Mouse (Mus musculus) brain, embryonic 14.5 days (tissue): ENCODE data around the gene Ank2. TPM values are rescaled to one million over a fixed set of nuclear protein-coding genes. Genes with fewer than 3 reads are reported as not detected.

Experiments used
- DNase-seq: peaks from one replicate; pipeline ENCODE4 v3.0.0-alpha.2; 2011; ENCODE audit warnings: low read depth
- CTCF ChIP-seq: fragments of 200-500 bp; IDR thresholded peaks from 2 replicates; pipeline ENCODE4 v1.5.1; 2012; ENCODE audit warnings: inconsistent platforms, mild to moderate bottlenecking, moderate library complexity, borderline replicate concordance; ENCODE audit not compliant: insufficient read depth, insufficient read length; ENCODE audit errors: extremely low read depth
- POLR2A ChIP-seq: fragments of 200-500 bp; IDR thresholded peaks from 2 replicates; pipeline ENCODE4 v1.6.1; 2012; ENCODE audit warnings: mild to moderate bottlenecking, inconsistent platforms, borderline replicate concordance; ENCODE audit not compliant: poor library complexity, insufficient read depth, insufficient read length, severe bottlenecking; ENCODE audit errors: extremely low read depth
- polyA plus RNA-seq: library from polyadenylated mRNA; depleted of rRNA; stranded (reverse); fragments of >200 nt; gene quantifications from 2 replicates; pipeline ENCODE4 v1.2.3, GENCODE M21; 2012

Gene Ank2
- polyA plus RNA-seq, 1 experiment = 187 TPM

DNA sequence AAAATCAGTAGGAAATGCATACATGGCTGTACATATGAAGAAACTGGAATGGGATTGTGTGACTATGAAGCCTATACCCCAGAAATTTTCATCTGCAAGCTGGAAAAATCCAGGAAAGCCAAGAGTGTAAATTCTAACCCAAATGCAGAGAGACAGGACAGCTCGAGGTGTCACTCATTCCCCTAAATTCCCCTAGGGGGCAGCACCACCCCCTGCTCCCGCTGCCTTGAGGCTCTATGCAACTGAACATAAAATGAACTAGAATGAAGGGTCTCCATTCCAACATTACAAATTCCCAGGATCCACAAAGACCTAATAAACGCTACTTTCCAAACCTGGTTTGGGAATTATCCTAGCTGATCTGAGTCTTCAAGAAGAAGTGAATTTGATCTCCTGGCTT, 48.1 kb downstream of the Ank2 start:
- TF ChIP-seq POLR2A (no peak), CTCF (peak; percentile 89)
- peak; percentile 68 for DNase-seq

DNA sequence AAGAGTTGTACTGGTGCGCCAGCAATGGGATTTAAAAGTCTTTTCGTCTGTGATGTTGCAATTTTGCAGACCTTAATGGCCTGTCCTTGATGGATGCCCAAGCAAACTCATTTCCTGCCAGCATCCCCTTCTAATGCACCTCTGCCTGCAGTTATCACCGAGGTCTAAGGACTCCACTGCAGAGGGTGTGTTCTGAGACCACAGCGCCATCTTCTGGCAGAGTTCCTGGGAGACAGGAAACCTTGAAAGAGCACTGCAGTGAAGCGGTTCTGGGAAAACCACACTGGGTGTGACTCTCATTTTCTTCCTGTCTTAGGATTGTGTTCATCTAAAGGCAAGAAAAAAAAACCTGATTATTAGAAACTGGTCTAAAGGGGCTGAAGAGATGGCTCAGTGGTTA, 53.0 kb downstream of the Ank2 start:
- TF ChIP-seq POLR2A (no peak), CTCF (peak; percentile 72)
- DNase-seq = peak; percentile 86

DNA sequence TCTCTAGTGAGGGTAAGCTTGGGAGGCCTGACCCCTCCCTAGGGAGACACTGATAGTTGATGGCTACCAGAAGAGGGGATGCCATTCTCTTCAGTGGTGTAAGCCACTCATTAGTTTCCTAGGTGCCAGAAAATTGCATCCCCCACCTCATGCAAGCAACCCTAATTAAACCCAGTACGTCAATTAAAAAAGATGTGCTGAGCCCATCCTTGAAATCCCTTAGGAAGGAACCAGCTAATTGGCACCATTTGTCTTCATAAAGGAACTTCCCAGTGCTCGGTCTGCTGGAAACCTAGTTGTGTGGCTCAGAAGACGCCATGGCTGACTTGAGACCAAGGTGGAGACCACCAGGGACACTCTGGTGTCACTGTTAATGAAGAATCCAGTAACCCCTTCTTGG, 65.9 kb downstream of the Ank2 start:
- peak; percentile 84 for DNase-seq
- no peak for TF ChIP-seq POLR2A
- TF ChIP-seq CTCF = no peak

DNA sequence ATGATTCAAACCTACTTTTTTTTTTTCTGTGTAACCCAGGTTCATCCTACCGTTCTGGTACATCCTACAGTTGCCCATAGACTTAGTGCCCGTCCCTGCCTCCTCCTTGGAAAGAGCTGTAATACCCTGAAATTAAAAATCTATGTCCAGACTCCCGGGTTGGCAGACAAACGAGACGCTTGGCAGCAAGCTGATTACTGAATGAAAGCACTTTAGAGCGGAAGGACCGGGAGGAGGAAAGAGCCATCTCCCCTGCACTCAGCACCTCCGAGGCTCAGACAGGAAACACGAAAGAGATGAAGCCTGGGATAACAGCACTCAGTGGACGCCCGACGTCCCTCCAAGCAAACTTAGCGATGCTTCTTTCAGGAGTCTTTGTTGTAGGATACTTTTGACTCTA, 69.3 kb downstream of the Ank2 start:
- DNase-seq = peak; percentile 67
- no peak for TF ChIP-seq CTCF
- TF ChIP-seq POLR2A = no peak

DNA sequence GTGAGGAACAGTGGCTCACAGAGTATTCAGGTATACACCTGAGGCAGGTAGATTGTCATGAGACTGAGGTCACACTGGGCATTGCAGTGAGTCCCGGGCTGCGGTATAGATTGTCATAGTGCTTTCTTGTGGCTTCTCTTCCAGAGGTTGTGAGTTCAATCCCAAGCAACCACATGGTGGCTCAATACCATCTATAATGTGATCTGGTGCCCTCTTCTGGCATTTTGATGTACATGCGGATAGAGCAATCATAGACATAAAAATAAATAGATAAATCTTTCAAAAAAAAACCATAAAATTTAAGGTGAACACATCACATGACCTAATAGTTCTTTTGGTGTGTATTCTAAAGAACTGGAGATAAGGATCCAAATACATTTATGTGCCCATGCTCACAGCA, 70.6 kb downstream of the Ank2 start:
- DNase-seq = peak; percentile 20
- peak; percentile 24; the same call in 1 of the 2 replicates for TF ChIP-seq CTCF
- no peak for TF ChIP-seq POLR2A

DNA sequence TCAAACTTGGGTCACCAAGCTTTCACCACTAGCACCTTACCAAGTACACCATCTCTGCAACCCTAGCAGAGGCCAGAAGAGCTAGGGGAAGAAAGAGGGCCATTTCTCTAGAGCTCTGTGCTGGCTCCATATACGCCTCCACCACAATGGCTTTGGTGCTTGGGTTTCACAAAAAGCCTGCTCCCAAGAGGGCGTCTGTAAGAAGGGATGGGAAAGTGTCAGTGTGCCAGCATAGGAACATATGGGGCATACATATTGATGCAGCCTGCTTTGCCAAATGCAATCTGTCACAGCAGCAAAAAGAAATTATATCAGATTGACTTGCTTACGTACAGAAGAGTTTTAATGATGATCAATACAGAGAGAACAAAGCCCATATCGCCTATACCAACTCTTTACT, 82.2 kb downstream of the Ank2 start:
- no peak for TF ChIP-seq CTCF
- no peak for TF ChIP-seq POLR2A
- DNase-seq = peak; percentile 83

GRCm38 (mm10) chr3:127414438-127414837, 84.7 kb downstream of the Ank2 start:
- TF ChIP-seq POLR2A (no peak), CTCF (peak; percentile 25; the same call in 1 of the 2 replicates)
- no peak for DNase-seq

DNA sequence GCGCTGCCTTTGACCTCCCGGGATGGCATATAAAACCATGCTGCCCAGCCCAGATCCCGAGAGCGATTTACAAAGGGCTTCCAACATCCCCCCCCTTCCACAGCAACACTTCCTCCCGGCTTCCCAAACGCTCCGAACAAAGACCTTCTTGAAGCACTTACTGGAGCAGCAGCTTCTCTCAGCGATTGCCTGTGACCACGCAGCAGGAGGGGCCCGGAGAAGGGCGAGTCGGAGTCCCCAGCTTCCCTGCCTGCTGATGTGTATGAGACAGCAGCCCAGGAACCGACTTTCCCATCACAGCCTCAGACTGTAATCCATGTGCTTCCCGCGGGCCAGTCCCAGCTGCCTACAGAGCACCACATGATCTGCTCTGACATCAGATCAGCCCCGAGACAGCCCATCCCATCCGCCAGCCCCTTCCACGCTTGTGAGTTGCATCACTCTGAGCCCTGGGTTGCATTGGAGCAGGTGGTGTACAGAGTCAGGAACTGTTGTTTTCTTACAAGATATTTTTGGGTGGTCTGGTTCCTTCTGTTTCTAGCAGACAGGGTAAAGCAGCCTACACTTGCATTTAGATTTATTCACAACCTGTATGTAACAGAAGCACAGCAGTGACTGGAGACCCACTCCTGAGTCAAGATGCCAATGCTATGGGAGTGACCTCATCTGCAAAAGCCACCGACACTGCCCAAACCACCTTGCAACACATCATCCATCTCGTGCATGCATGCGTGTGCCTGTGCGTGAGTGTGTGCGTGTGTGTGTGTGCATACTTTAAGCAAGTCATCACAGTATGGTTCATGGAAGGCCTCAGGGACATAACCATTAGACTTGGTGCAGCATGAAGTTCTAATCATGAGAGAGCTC, 90.2 kb downstream of the Ank2 start:
- TF ChIP-seq POLR2A = peak; percentile 66; the same call in 1 of the 2 replicates
- no peak for TF ChIP-seq CTCF
- DNase-seq = peak; percentile 96

DNA sequence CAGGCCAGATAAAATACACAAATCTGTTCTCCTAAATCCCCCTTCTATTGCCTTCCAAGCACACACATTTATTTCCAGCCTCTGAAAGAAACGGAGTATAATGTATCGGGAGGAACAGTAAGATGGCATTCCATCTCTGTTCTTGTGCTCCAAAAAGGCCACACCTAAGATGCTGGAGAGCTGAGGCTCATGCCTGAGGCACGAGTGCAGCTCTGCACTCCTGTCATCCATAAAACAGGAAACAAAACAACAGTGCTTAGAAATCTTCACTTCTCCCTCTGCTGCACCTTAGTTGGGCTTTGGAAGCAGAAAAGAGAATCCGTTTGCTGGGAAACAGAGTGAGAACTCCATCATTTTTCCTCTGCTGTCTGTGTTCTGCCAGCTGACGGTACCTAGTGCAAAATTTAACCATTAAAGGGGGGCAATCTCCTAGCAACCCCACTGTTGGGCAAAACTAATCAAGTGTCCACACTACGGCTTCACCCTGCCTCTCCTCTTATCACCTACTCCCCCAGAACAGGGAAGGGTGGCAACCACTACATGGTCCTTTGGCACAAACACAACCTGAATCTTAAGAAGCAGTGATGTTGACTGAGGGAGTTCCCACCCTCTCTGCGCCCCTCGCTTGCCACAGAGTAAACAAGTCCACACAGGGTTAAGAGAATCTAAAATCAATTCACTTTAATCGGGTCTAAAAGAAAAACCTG, 91.1 kb downstream of the Ank2 start:
- peak; percentile 63 for DNase-seq
- no peak for TF ChIP-seq CTCF
- no peak for TF ChIP-seq POLR2A

DNA sequence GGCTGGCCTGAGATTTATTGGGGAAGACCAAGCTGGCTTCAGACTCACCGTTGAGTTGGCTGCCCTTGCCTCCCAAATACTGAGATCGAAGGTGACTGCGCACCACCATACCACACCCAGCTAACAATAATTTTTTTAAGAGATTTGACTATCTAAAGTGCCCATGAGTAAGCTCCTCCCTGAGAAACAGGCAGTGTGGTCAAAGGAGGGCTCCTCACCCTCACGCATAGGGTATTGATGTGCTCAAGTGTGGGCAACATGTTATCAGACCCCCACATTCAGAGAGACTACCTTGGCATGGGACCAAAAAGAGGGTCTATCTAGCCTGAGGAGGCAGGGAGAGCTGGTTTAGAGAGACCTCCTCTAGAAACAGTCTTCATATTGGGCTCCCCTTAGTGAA, 92.3 kb downstream of the Ank2 start:
- no peak for DNase-seq
- TF ChIP-seq POLR2A (no peak), CTCF (no peak)

DNA sequence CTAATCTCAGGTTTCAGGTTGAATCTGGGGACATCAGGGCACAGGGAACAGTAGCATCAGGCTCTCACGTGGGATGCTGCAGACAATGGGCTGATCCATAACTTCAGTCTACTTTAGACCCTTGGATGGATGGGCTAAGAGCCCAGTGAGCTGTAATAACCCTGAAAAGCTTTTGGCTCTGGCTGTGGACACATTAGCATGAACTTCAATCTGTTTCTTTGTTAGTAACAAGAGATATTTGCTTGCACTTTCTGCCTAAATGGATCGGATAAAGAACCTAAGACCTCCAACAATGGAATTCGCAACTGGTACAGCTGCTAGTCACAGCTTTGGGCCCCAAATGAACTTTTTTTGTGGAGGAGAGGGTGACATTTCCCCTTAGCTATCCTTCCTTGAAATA, 94.8 kb downstream of the Ank2 start:
- DNase-seq = peak; percentile 83
- TF ChIP-seq CTCF (no peak), POLR2A (no peak)
